Mouse (Mus musculus) inflammation-experienced regulatory T-cells, adult 6 months (primary cell): ENCODE measurements at regions not wholly inside any gene's neighbourhood (a gene's known extent, or its start where the extent isn't known, plus 50 kb on each side); places are given as distances from the start of the nearest gene placed in this dataset.

Experiments
- ATAC-seq: one replicate; pipeline ENCODE4 v1.8.0; 2017

DNA sequence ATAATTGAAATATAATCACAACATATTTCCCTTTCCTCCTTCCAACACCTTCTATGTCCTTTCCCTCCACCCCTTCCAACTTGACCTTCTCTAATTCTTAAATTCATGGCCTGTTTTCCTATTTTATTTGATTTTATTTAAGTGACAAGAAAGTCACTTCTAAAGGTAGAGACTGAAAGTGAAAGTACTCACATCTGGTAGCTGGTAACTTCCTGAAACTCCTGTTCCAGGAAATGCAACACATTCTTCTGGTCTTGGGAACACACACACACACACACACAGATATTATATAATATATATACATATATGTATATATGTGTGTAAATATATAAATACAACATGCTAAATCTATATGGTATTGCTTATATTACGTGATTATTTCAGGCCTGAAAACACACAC lies 183.2 kb upstream of the Esx1 start:
- ATAC-seq, result peak; percentile 63

GRCm38 (mm10) chrX:137265956-137266355 lies 144.1 kb upstream of the Esx1 start:
- no peak for ATAC-seq
